Mouse (Mus musculus) embryonic stem cell, embryonic (primary cell): ENCODE results near the gene Gkn2.

ENCODE experiments used
- CTCF ChIA-PET, 4 experiments: fragments of 300-600 bp in 2 of 4; fragments of 350-600 bp in 2 of 4; sonication (Branson Sonifier 250); formaldehyde crosslinking; loops; one replicate each; lab custom pipeline; 2022; ENCODE audit warnings: inconsistent platforms in 2 of 4; lab: Charles Lee
- POLR2A ChIA-PET, 4 experiments: fragments of 300-600 bp in 2 of 4; fragments of 350-600 bp in 2 of 4; sonication (Branson Sonifier 250); formaldehyde crosslinking; loops; one replicate each; lab custom pipeline; 2022; ENCODE audit warnings: antibody characterized with exemption in 4 of 4, inconsistent platforms in 1 of 4; lab: Charles Lee

The Gkn2 gene

DNA sequence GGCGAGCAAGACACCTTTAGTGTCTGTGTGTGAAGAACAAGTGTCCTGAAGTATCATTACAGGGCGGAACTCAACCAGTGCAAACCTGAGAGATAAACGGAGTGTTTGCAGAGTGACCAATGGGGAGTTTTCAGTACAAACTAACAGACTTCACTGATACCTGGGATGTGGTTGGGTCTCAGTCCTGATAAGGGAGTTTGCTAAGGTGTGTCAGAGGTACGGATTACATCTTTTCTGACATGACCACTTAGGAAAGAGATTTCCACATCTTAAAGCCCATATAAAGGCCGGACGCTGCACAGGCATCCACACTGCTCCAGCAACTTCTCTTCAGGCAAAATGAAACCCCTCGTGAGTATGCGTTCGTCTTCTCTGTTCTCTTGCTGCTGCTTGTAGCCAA is at the start of gene Gkn2:
Gkn2 (plus strand) TSS at position 301 of the 400 bp plus-strand sequence.
- CTCF ChIA-PET = interaction anchor here in 1 of 4 experiments (1.4 kb wide), 1 partner anchor 12 kb away, joined by 5 read pairs; no protein-coding TSS in a partner anchor
- POLR2A ChIA-PET = interaction anchor here in 1 of 4 experiments (0.6 to 1.3 kb wide), 2 partner anchors 11 to 130 kb away, joined by 3 to 4 read pairs; no protein-coding TSS in a partner anchor

DNA sequence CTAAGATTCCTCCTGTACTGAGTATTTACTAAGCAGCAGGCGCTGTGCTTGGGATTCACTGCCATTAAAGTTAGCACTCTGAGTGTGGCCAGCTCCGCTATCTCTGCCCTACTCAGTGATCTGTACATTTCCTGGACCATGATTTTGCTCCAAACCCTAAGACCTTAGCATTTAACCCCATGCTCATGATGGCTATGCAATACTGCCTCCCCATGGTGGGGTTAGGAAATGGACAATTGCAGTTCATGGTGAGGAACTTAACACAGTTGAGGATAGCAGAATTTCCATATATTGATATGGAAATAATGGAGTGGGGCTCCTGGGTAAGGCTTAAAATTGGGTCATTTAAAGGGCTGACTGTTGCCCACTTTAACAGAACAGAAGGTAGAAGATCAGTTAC is 49.8 kb upstream of the Gkn2 start:
- CTCF ChIA-PET = interaction anchor here in 3 of 4 experiments (0.6 to 4.9 kb wide), 7 partner anchors 12 to 556 kb away, joined by 3 to 57 read pairs (median 4); partner anchors contain the start of gene Antxr1 (in 1 of the 3)
- POLR2A ChIA-PET = interaction anchor here in 1 of 4 experiments (1.2 kb wide), 1 partner anchor 280 kb away, joined by 3 read pairs; the partner anchor contains the start of gene Gfpt1

DNA sequence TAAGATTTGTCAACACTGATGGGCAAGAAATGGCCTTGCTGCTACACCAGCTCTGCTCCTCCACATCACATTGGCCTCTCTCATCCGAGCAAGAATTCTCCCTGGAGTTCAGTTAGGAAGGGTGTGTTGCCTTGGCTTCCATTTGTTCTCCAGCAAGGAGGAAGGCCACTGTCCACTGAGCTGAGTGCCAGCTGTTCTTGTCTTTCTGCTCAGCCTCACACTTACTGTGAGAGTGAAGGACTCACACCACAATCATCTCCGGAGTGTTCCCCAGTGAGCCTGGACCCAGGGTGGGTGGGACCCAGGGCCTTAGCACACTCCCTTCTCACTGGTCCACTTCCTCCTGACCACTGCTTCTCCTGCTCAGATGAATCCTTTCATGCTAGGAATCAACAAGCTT is 46.2 kb upstream of the Gkn2 start:
- ChIA-PET POLR2A (no interaction called here), CTCF (no interaction called here)

DNA sequence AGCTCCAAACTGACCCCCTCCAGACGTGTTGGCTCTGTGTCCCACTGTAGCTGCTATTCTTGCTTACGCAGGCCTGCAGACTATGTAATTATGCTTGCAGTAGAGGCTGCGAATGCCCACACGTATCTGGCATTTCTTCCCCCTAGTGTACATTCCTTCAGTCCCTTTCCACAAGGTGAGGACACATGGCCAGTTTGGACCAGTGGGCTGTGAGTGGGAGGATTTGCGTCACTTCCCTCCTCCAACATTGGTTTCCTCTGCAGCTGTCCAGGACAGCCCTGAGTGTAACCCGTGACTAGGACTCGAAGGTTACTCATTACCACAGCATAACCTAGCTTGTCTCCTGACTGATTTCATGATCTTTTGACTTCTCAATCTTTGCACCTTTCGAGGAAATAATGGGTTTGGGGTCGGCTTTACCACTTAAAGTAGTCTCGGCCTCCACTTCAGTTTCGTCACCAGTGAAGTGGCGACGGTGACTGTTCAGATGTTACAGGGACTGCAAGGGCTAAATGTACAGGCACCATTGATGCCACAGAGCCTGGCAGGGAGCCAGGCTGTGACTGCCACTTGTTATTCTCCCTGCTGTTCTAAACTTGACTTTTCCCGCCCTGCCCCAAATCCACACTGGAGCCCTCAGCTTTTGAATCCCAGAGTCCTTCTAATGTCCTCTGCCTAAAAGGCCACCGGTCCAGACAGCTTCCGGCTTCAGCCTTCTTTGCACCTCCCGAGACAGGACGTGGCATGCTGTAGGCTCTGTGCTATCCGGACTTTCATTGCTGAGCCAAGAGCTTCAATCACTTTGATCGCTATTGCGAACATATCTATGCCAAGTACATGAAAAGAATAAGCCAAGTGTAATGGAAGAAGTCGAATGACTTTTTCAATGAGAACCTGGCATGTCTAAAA is 44.6 kb upstream of the Gkn2 start:
- ChIA-PET POLR2A (no interaction called here), CTCF (interaction anchor here in 1 of 4 experiments (1.3 kb wide), 1 partner anchor 56 kb away, joined by 3 read pairs; no protein-coding TSS in a partner anchor)

DNA sequence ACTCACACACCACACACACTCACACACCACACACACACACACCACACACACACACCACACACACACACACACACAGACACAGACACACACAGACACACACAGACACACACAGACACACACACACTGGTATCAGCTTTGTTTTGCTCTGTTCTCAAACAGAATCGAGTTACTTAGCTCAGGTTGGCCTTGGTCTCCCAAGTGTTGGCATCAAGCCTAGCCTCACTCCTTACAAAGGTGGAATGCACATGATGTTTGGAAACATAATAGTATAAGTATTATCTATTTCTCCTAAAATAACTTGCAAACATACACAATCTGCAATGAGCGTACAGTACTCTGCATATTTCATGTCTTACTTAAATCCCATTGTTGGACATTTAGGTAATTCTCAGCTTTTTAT is 40.8 kb upstream of the Gkn2 start:
- POLR2A ChIA-PET = no interaction called here
- CTCF ChIA-PET = interaction anchor here in 1 of 4 experiments (2.5 kb wide), 1 partner anchor 231 kb away, joined by 10 read pairs; no protein-coding TSS in a partner anchor

DNA sequence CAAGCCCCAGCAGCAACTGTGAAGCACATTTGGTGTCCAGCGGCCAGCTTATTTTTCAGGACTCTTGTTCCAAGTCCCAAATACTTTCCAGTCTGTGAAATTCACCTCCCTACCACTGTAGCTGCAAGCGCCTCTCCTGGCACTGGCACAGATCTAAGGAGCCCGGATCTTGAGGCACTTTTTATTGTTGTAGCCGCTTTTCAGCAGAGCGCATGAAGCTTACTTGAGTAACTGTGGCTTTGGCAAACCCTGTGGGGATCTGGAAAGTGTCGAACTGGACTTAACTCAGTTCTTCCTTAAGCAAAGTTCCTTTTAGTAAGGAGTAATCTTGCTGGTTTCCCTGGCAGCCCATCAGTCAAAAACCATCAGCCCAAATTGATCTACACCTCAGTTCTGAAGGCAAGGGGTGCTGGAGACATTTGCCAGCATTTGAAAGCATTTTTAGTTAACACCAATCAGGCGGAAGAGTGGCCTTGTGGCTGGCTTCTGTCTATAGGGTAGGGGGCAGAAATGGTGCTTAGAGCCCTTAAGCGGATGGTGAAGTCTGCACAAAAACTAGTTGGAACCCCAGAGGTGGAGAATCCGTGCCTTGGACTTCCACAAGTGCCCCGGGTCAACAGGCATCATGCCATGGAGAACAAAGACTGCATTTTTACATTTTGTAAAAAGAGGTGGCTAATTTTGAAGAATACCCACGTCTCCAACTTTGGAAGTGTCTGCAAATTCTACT is 38.6 kb upstream of the Gkn2 start:
- ChIA-PET POLR2A (interaction anchor here in 2 of 4 experiments (1.2 to 1.6 kb wide), 3 partner anchors 19 to 292 kb away, joined by 3 to 4 read pairs (median 4); partner anchors contain the start of gene Gfpt1 (in 1 of the 2)), CTCF (interaction anchor here (0.6 to 5.9 kb wide), 7 partner anchors 11 to 471 kb away, joined by 3 to 70 read pairs (median 11); no protein-coding TSS in a partner anchor)

DNA sequence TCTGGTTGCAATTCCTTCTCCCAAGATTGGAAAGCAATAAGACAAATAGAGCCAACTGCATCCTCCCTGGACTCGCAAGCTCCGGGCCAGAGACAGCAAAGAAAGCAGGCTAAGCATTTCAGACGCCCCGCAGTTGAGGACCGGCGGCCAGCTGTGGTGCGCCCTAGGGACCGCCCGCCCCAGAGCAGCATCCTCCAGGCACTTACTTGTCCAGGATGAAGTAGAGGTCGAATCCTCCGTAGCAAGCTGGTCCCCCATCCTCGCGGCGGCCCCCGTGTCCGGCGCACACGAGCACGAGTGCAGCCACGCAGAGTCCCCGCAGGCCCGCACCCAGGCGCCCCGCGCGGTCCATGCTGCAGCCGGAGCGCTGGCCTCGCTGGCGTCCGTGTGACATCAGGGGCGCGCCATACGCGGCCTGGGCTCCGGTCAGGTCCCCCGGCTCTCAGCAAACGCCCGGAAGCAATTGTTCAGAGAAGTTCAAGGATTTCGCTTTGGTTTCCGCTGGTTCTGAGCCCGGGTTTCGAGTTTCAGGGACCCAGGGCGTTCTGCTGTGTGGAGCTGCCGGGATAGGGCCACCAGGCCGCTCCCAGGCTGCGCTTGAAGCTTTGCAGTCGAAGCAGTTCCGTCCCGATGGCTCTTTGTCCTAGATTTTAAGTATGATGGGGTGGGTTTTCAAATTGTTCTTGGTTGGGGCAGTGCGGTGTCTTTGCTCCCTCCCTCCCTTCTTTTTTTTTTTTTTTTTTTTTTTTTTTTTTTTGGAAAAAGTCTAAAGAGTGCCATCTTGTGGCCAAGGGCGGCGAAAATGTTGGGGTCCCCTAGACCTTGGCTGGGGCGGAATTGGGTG is 37.8 kb upstream of the Gkn2 start, which contains the start of gene Antxr1:
Antxr1 (minus strand) TSS at position 731 of the 844 bp plus-strand sequence.
- POLR2A ChIA-PET = interaction anchor here in 2 of 4 experiments (0.6 to 1.6 kb wide), 5 partner anchors 19 to 579 kb away, joined by 3 to 9 read pairs (median 4); partner anchors contain the start of gene Gfpt1 (in 1 of the 2)
- CTCF ChIA-PET = interaction anchor here (0.5 to 5.9 kb wide), 27 partner anchors 10 to 1507 kb away, joined by 3 to 70 read pairs (median 4); partner anchors contain the start of gene Abtb1 (in 1 of the 4)

DNA sequence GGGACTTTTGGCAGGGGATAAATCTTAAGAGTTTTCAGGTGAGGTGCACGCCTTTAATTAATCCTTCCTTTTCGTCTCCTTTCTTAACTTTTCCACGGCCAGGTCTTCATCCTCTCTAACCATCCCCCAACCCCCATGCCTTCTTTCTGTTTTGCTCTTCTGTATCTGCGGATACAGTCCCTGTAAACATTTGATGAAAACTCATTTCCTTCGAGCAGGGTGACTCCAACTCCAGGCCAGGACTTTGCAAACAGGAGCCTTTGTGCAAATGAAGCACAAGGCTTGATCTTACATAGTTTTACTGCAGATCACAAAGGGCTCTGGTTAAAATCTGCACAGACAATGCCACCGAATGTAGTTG is 37.2 kb upstream of the Gkn2 start:
- ChIA-PET CTCF (interaction anchor here in 3 of 4 experiments (0.5 to 5.9 kb wide), 13 partner anchors 13 to 1506 kb away, joined by 3 to 70 read pairs (median 4); partner anchors contain the start of gene Abtb1 (in 1 of the 3)), POLR2A (interaction anchor here in 2 of 4 experiments (1.2 to 1.6 kb wide), 3 partner anchors 18 to 293 kb away, joined by 3 to 4 read pairs (median 4); partner anchors contain the start of gene Gfpt1 (in 1 of the 2))

DNA sequence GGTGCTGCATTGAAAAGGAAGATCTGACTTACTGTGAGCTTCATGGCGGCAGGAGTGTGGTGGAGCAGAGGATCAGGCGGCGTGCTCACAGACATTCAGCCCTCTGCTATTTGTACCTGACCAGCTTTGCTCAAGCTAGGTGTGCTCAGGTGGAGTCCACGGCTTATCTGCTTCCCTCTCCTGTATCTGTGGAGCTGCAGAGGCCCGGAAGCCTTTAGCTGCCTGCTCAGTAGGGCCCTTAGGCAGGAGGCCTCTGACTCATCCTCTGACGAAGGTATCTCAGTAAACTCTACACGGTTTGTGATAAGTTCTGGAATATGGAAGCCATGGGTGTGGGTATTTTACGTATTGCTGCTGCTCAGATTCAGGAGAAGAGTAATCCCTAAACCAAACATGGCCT is 22.3 kb upstream of the Gkn2 start, which contains the start of gene Gkn1:
Gkn1 (minus strand) TSS at position 114 of the 400 bp plus-strand sequence.
- ChIA-PET POLR2A (no interaction called here), CTCF (interaction anchor here in 2 of 4 experiments (0.6 to 3.0 kb wide), 2 partner anchors 250 to 533 kb away, joined by 4 to 10 read pairs; no protein-coding TSS in a partner anchor)

DNA sequence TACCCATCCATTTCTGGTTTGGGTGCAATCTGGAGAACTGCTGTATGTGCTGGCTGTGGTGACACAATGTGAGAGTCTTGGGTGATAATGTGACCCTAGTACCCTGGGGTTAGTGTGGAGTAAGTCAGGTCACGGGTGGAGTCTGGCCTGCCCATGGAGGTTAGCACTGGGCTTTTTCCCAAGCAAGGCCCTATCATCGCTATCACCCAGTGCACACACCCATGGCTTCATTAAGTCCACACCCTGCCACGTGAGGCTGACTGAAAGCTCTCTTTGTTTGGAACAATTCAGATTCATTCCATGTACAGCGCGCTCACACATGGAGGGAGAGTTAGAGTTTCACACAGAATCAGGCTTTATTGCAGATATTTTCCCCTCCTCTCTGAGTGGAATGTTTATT is 18.7 kb upstream of the Gkn2 start:
- POLR2A ChIA-PET = interaction anchor here in 1 of 4 experiments (0.9 to 2.0 kb wide), 2 partner anchors 19 to 40 kb away, joined by 3 to 5 read pairs; partner anchors contain the start of gene Antxr1
- CTCF ChIA-PET = interaction anchor here in 2 of 4 experiments (1.2 to 2.4 kb wide), 2 partner anchors 253 to 614 kb away, joined by 4 to 5 read pairs; no protein-coding TSS in a partner anchor

DNA sequence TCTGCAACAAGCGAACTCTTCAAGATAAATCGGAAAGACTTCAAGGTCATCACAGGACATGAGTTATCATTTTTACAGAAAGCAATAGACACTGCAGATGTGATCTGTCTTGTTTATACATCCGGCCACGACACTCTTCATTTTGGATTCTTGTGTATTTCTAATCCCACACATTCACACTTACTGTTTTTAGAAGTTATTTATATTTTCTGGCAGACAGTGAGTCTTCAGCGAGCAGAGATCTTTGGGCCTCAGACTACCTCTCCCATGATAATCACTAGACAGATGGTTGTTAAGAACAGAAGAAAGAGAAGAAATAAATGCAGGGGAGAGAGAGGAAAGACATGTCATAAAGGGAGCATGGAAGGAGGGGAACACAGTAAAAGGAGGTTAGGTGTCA is 3.9 kb upstream of the Gkn2 start:
- ChIA-PET CTCF (no interaction called here), POLR2A (no interaction called here)

DNA sequence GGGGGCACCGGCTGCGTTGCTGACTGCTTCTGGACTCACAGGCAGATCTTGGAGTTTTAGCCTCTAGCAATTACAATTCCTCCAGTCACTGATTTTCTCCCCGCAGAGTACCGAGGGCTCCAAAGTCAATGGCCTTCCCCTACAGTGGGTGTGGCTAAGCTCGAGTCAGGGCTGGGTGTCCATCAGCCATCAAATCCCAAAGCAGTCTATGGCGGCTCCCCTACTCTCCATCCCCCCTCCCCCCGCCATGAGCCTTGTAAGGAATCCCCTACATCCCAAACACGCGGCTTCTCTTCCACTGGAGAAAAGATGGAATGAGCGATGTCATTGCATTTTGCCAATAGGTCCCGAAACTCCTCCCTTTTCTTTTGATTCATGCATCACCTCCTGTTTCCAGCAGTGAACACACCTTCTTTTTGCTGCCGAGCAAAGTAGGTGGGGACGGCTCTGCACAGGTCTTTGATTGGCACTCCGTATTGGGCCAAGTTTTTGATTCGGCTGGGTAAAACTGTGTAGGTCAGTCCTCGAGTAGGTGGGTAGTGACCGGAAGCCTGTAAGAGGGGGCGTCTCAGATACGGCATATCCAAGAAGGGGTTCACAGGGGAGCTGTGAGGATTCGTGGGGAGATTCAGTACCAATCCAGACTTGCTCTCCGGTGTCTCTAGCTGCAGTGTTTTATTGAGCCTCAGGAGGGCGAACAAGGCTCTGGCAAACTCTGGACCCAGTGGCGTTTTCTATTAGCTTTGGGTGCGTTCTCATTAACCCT is 11.0 kb downstream of the Gkn2 start:
- CTCF ChIA-PET = interaction anchor here (0.5 to 3.0 kb wide), 27 partner anchors 10 to 1190 kb away, joined by 3 to 30 read pairs (median 4); partner anchors contain the start of gene Gkn2 (in 1 of the 4)

DNA sequence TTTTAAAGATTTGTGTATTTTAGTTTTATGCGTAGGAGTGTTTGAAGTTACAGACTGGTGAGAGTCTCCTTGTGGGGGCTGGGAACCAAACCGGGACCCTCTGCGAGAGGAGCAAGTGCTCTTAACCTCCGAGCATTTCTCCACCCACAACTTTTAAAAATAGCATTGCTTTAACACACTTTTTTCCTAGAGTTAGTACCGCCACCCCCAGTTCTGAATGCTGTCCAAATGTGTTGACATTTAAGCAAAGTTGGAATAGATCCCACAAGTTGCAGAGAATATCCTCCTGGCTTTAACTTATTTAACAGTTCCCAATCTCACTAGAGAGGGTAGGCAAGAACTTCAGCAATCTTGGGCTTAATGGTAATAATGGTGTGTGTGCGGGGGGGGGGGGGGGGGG is 11.6 kb downstream of the Gkn2 start:
- ChIA-PET POLR2A (interaction anchor here in 2 of 4 experiments (0.8 to 1.1 kb wide), 4 partner anchors 10 to 913 kb away, joined by 3 to 5 read pairs (median 4); partner anchors contain the start of gene Gkn2 (in 1 of the 2)), CTCF (interaction anchor here (0.5 to 3.0 kb wide), 25 partner anchors 10 to 382 kb away, joined by 3 to 30 read pairs (median 4); partner anchors contain the start of gene Gkn2 (in 1 of the 4))

More for the DNA sequence above, 11.0 kb downstream of the Gkn2 start:
- POLR2A ChIA-PET = interaction anchor here in 2 of 4 experiments (0.7 to 1.1 kb wide), 5 partner anchors 11 to 912 kb away, joined by 3 to 5 read pairs (median 4); partner anchors contain the start of gene Gkn2 (in 1 of the 2)

DNA sequence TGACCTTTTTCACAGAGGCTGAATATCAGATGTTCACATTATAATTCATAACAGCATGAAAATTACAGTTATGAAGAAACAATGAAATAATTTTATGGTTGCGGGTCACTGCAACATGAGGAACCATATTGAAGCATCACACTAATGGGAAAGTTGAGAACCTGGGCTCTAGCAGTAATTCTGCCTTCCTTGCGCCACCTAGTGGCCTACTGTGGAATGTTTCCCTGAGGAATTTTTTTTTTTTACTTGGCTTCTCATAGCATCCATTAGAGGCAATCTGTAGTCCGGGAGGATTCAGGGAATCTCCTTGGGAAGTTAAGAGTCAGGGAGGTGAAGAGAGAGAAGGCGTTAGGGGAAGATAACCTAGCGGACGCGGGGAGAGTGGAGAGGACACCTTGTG is 13.0 kb downstream of the Gkn2 start:
- ChIA-PET CTCF (interaction anchor here in 3 of 4 experiments (0.5 to 3.0 kb wide), 6 partner anchors 14 to 285 kb away, joined by 3 to 30 read pairs (median 4); partner anchors contain the start of gene Gkn2 (in 1 of the 3)), POLR2A (no interaction called here)

DNA sequence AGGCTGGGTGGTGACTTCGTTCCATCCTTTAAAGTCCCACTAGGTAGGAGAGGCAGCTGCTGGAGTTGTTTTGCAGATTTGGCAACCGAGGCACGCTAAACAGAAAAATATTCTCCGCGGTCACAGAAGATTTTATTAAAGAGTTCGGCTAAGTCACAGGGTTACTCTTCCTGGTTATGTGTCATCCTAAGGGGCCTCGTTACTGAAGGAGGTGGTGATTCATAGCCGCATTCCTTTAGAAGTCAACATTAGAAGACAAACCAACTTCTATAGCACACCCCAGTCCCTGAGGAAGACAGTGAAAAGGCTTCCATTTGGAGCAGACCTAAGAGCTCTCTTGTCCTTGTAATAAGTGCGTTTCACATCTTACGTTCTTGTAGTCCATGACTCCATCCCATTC is 13.5 kb downstream of the Gkn2 start:
- CTCF ChIA-PET = interaction anchor here (0.6 to 2.2 kb wide), 4 partner anchors 80 to 361 kb away, joined by 4 to 9 read pairs (median 6); no protein-coding TSS in a partner anchor
- POLR2A ChIA-PET = interaction anchor here in 1 of 4 experiments (0.8 kb wide), 1 partner anchor 11 kb away, joined by 4 read pairs; no protein-coding TSS in a partner anchor
